Comparison of ENCODE assay signal across 17 mouse cellular contexts in the genomic region with DNA sequence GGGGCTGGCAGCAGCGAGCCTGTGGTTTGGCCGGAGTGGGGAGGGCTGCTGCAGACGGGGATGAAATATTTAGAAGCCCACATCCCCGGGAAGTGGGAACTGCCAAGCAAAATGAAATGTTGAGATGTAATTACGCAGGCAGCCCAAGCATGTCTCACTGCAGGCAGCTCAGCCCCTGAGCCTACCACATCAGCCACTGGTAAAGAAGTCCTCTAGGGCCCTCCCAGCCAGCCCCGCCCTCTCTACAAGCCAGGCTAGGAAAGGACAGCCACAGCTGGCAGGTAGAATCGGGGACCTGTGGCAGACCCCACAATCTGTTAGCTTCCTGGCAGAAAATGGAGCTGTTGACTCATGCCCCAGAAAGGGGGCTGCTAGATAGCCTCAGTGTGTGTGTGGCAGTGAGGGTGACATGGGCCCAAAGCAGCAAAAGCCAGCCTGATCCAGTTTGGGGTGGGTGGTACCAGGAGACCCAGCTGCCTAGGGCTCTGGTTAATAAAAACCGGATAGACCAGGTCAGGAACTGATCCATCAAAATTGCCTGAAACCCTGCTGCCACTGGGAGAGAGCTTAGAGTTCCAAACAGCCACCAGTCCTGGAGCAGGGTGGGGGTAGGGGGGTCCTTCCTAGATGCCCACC. TPM values are rescaled to one million over a fixed set of nuclear protein-coding genes. Genes with fewer than 3 reads are reported as not detected.
DNase-seq lines count a peak whose midpoint lies in the region; ATAC-seq lines count a peak whose summit lies in the region.
"Had no signal": no experiment of that assay in that cellular context is flagged by ENCODE, and none has a peak within 500 bp of the region (broad histone marks: within the 10 kb centered on the region; RNA-seq: fewer than 3 reads in every experiment).

No protein-coding gene starts in this region.

- H3K9ac ChIP-seq in hindbrain, embryonic 12.5 days: no peak overlapping the region
- no peak overlapping the region; the same call in 1 of the 2 replicates for H3K9ac ChIP-seq in hindbrain, embryonic 14.5 days
- H3K9ac ChIP-seq in kidney, embryonic 15.5 days: no peak overlapping the region
- 0 out of 2 replicates have a peak overlapping the region, but pooled peaks have one; percentile 12 for H3K9ac ChIP-seq in midbrain, embryonic 16.5 days (ENCODE audit: low read depth, low read length)
- H3K9ac ChIP-seq: heart, embryonic 12.5 days; liver, embryonic 13.5 days; lung, embryonic 15.5 days had no signal

- no peak for DNase-seq in hindbrain, embryonic 10.5 days (ENCODE audit: low spot score)
- no peak for DNase-seq in hindbrain, embryonic 14.5 days (ENCODE audit: low spot score)
- DNase-seq in urinary bladder, postnatal 25 days (ENCODE audit: low spot score): no peak
- no peak for DNase-seq in lung, postnatal 10 days
- DNase-seq: cerebellum, postnatal 14 days; liver, embryonic 13.5 days had no signal

- H3K9me3 ChIP-seq in hindbrain, embryonic 12.5 days (replicated peaks): no peaks in the 10 kb centered on the region
- H3K9me3 ChIP-seq in hindbrain, embryonic 10.5 days: no peaks in the 10 kb centered on the region
- no peaks in the 10 kb centered on the region for H3K9me3 ChIP-seq in hindbrain, embryonic 14.5 days (ENCODE audit: control insufficient read depth, low read length)
- H3K9me3 ChIP-seq in kidney, embryonic 15.5 days (replicated peaks): no peaks in the 10 kb centered on the region
- H3K9me3 ChIP-seq in midbrain, embryonic 16.5 days (replicated peaks; ENCODE audit: control insufficient read depth, low read length, poor library complexity, severe bottlenecking): no peaks in the 10 kb centered on the region
- H3K9me3 ChIP-seq: heart, embryonic 12.5 days; liver, embryonic 13.5 days; lung, embryonic 15.5 days had no signal

- H3K4me3 ChIP-seq in hindbrain, embryonic 12.5 days: no peak overlapping the region
- H3K4me3 ChIP-seq in hindbrain, embryonic 10.5 days: no peak overlapping the region
- no peak overlapping the region for H3K4me3 ChIP-seq in hindbrain, embryonic 14.5 days (replicated peaks; ENCODE audit: low read length)
- no peak overlapping the region for H3K4me3 ChIP-seq in kidney, embryonic 15.5 days (replicated peaks)
- no peak overlapping the region for H3K4me3 ChIP-seq in midbrain, embryonic 16.5 days (ENCODE audit: low read depth, low read length)
- H3K4me3 ChIP-seq: erythroblast, embryonic 14.5 days; heart, embryonic 12.5 days; layer of hippocampus, adult 2 months; liver, embryonic 13.5 days; lung, embryonic 15.5 days had no signal

- 45% methylated on average over 8 of the region's 8 CpGs for WGBS in hindbrain, embryonic 12.5 days
- 64% methylated on average over 8 of the region's 8 CpGs for WGBS in hindbrain, embryonic 10.5 days
- WGBS in hindbrain, embryonic 14.5 days: 36% methylated on average over 8 of the region's 8 CpGs
- 40% methylated on average over 8 of the region's 8 CpGs for WGBS in kidney, embryonic 15.5 days
- WGBS in midbrain, embryonic 16.5 days: 45% methylated on average over 8 of the region's 8 CpGs

- peaks cover 22% of the 10 kb centered on the region for H3K4me1 ChIP-seq in hindbrain, embryonic 12.5 days
- H3K4me1 ChIP-seq in hindbrain, embryonic 10.5 days (replicated peaks): 0 out of 2 replicates have a peak, but pooled peaks cover 15% of the 10 kb centered on the region
- peaks cover 24% of the 10 kb centered on the region for H3K4me1 ChIP-seq in hindbrain, embryonic 14.5 days (replicated peaks; ENCODE audit: control insufficient read depth, insufficient read depth, low read length)
- H3K4me1 ChIP-seq in kidney, embryonic 15.5 days: 0 out of 2 replicates have a peak, but pooled peaks cover 3% of the 10 kb centered on the region
- H3K4me1 ChIP-seq in midbrain, embryonic 16.5 days (ENCODE audit: control insufficient read depth, insufficient read depth, low read length): peaks cover 11% of the 10 kb centered on the region; the same call in 1 of the 2 replicates
- H3K4me1 ChIP-seq: heart, embryonic 12.5 days; liver, embryonic 13.5 days; lung, embryonic 15.5 days had no signal

- no peaks in the 10 kb centered on the region for H3K36me3 ChIP-seq in hindbrain, embryonic 12.5 days
- H3K36me3 ChIP-seq in hindbrain, embryonic 10.5 days: no peaks in the 10 kb centered on the region
- no peaks in the 10 kb centered on the region for H3K36me3 ChIP-seq in hindbrain, embryonic 14.5 days (replicated peaks; ENCODE audit: control insufficient read depth, insufficient read depth)
- H3K36me3 ChIP-seq in kidney, embryonic 15.5 days: no peaks in the 10 kb centered on the region
- no peaks in the 10 kb centered on the region for H3K36me3 ChIP-seq in midbrain, embryonic 16.5 days (ENCODE audit: control insufficient read depth, insufficient read depth, low read length)
- H3K36me3 ChIP-seq: heart, embryonic 12.5 days; liver, embryonic 13.5 days; lung, embryonic 15.5 days had no signal

- peak overlapping the region; percentile 49; the same call in 1 of the 2 replicates for H3K27ac ChIP-seq in hindbrain, embryonic 12.5 days
- no peak overlapping the region for H3K27ac ChIP-seq in hindbrain, embryonic 10.5 days
- peak overlapping the region; percentile 6; the same call in 1 of the 2 replicates for H3K27ac ChIP-seq in hindbrain, embryonic 14.5 days
- H3K27ac ChIP-seq in kidney, embryonic 15.5 days: peak overlapping the region; percentile 65
- peak overlapping the region; percentile 32 for H3K27ac ChIP-seq in midbrain, embryonic 16.5 days (ENCODE audit: low read length)
- H3K27ac ChIP-seq: layer of hippocampus, adult 2 months; liver, embryonic 13.5 days; lung, embryonic 15.5 days had no signal

- no peak overlapping the region for H3K4me2 ChIP-seq in hindbrain, embryonic 12.5 days (replicated peaks)
- no peak overlapping the region for H3K4me2 ChIP-seq in hindbrain, embryonic 14.5 days (replicated peaks)
- H3K4me2 ChIP-seq in kidney, embryonic 15.5 days: no peak overlapping the region
- H3K4me2 ChIP-seq in midbrain, embryonic 16.5 days (ENCODE audit: low read length): no peak overlapping the region
- H3K4me2 ChIP-seq: heart, embryonic 12.5 days; liver, embryonic 13.5 days; lung, embryonic 15.5 days had no signal

- no peaks in the 10 kb centered on the region for H3K27me3 ChIP-seq in hindbrain, embryonic 12.5 days
- no peaks in the 10 kb centered on the region for H3K27me3 ChIP-seq in hindbrain, embryonic 10.5 days (ENCODE audit: insufficient read depth, poor library complexity, severe bottlenecking)
- H3K27me3 ChIP-seq in hindbrain, embryonic 14.5 days (ENCODE audit: control insufficient read depth, insufficient read depth, low read length): no peaks in the 10 kb centered on the region
- no peaks in the 10 kb centered on the region for H3K27me3 ChIP-seq in kidney, embryonic 15.5 days
- H3K27me3 ChIP-seq in midbrain, embryonic 16.5 days (ENCODE audit: control insufficient read depth, insufficient read depth, low read depth, low read length): no peaks in the 10 kb centered on the region
- H3K27me3 ChIP-seq: lung, embryonic 15.5 days had no signal

- peak; percentile 51; the same call in 1 of the 2 replicates for ATAC-seq in hindbrain, embryonic 12.5 days (ENCODE audit: low FRiP score)
- peak; percentile 61; the same call in 1 of the 2 replicates for ATAC-seq in hindbrain, embryonic 14.5 days (ENCODE audit: low FRiP score)
- no peak for ATAC-seq in kidney, embryonic 15.5 days (replicated peaks; ENCODE audit: low FRiP score)
- ATAC-seq in midbrain, embryonic 16.5 days: peak; percentile 47; the same call in 1 of the 2 replicates
- no peak for ATAC-seq in inflammation-experienced regulatory T-cells, adult 6 months
- ATAC-seq: forebrain, embryonic 14.5 days; intestine, embryonic 16.5 days; Patski had no signal

RNA-seq across cellular contexts. Expression of a gene that starts 56.8 kb away (rescaled TPM):
- 3.7 and 4.2 TPM in 2 replicates for polyA plus RNA-seq in hindbrain, embryonic 12.5 days (2016; fragmentation: Nextera tagmentation; extraction: Ambion mirVana)
- 2.2 and 4.2 TPM in 2 replicates for polyA plus RNA-seq in hindbrain, embryonic 10.5 days (2016; fragmentation: Nextera tagmentation; extraction: Ambion mirVana)
- polyA plus RNA-seq in hindbrain, embryonic 14.5 days (2014; fragmentation: Nextera tagmentation; extraction: Ambion mirVana): 9.0 and 10.1 TPM in 2 replicates
- polyA plus RNA-seq in kidney, embryonic 15.5 days (2015; fragmentation: Nextera tagmentation; extraction: Ambion mirVana): 1.0 and 1.2 TPM in 2 replicates
- 7.5 and 11.0 TPM in 2 replicates for polyA plus RNA-seq in midbrain, embryonic 16.5 days (2015; fragmentation: Nextera tagmentation; extraction: Ambion mirVana)
- polyA plus RNA-seq in inflammation-experienced regulatory T-cells, adult 6 months (2017; shearing (Covaris generic)): under 1 TPM in 1 of 3 experiments, not detected in 2; 0.09 TPM
- polyA plus RNA-seq: erythroblast, embryonic 14.5 days; liver, embryonic 13.5 days had no signal

Comparison
In these comparisons a context has a peak if more than half of its experiments do, and no peak if none do; other contexts are left out.
1. ATAC-seq: peak in hindbrain, embryonic 12.5 days (single experiment), hindbrain, embryonic 14.5 days (single experiment) and midbrain, embryonic 16.5 days (single experiment); none in kidney, embryonic 15.5 days (single experiment) and inflammation-experienced regulatory T-cells, adult 6 months (single experiment).